Mouse (Mus musculus): ENCODE results near the gene Nr2f2. TPM values are rescaled to one million over a fixed set of nuclear protein-coding genes. Genes with fewer than 3 reads are reported as not detected.

Nr2f2 gene
- total and polyA plus RNA-seq, 2 experiments from 2014 or later: 43.1 to 74.2 TPM

DNA sequence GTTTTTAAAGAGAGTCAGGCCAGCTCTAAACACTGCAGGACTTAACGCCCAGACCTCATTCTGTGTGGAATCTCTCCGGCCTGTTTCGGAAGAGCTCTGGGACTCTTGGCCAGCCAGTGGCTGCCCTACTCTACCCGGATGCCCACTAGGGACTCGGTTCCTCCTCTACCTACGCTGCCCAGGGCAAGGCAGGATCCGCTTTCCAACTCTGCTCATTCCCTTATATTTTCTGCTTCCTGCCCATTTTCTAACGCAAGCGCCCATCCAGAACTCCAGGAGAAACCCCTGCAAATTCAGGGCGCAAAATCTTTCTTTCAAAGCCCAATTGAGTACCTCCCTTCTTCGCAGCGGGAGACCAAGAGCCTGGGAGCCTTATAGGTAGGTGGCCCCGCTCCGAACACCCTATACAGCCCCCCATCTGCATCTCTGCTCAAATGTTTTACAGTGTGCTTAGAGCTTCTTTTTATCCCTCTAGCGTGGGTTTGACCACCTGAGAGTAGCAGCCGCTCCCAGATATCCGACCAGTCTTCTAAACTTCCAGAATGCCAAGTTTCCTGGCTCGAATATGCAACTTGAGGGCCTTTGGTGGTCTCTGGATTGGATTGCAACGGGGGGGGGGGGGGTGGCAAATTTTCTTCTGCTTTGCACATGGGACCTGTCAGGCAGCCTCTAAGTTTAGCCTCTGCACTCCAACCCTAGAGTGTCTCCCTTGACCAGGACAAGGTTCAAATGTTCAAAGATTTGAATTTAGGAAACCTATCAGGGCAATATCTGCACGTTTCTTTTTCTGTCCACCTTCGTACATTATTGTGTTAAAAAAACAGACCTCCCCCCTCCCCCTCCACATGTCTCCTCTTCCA, 40.1 kb downstream of the Nr2f2 start:
- no peak overlapping the region; the same call in 1 of the 2 replicates for H3K4me3 ChIP-seq (ENCODE audit: low read length)
- TF ChIP-seq CTCF (IDR thresholded peaks at IDR 0.05; ENCODE audit: low read depth): no peak
- H3K9ac ChIP-seq (replicated peaks; ENCODE audit: low read length): no peak overlapping the region
- H3K4me2 ChIP-seq (ENCODE audit: low read depth, low read length): peak overlapping the region; percentile 26; the same call in 1 of the 2 replicates
- no peaks in the 10 kb centered on the region for H3K9me3 ChIP-seq (ENCODE audit: low read length)
- no peaks in the 10 kb centered on the region for H3K36me3 ChIP-seq (ENCODE audit: insufficient read depth, low read length)
- 9% methylated on average over 21 of the region's 21 CpGs for WGBS
- H3K4me1 ChIP-seq (ENCODE audit: insufficient read depth, low read length): no peaks in the 10 kb centered on the region
- H3K27ac ChIP-seq: no peak overlapping the region
- no peak for DNase-seq (ENCODE audit: low spot score)
- H3K27me3 ChIP-seq (ENCODE audit: insufficient read depth, low read length): peaks cover 67% of the 10 kb centered on the region
- no peak for ATAC-seq

DNA sequence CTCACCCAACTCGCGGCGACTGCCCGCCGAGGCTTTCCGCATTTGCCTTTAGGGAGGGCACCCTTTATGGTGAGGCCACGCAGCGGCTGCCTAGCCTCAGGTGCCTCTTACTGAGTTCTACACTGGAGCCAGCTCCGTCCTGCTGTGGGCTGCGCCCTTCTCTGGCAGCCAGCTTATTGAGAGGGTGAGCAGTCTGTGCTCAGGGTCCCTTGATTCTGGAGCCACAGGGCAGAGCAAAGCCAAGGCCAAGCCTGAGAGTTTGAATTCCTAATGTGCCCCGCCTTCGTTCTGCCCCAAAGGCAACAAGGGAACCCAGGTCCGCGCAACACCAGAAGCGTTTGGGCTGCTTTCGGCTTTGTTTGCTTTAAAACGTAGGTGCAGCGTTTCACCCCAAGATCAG, 41.2 kb downstream of the Nr2f2 start:
- Histone ChIP-seq H3K4me3 (ENCODE audit: low read length) (peak overlapping the region; percentile 8; the same call in 1 of the 2 replicates), H3K27me3 (ENCODE audit: insufficient read depth, low read length) (peaks cover 62% of the 10 kb centered on the region), H3K4me2 (ENCODE audit: low read depth, low read length) (peak overlapping the region; percentile 26), H3K36me3 (ENCODE audit: insufficient read depth, low read length) (no peaks in the 10 kb centered on the region), H3K9me3 (ENCODE audit: low read length) (no peaks in the 10 kb centered on the region), H3K9ac (replicated peaks; ENCODE audit: low read length) (no peak overlapping the region), H3K4me1 (ENCODE audit: insufficient read depth, low read length) (no peaks in the 10 kb centered on the region), H3K27ac (no peak overlapping the region)
- ATAC-seq (no peak), DNase-seq (ENCODE audit: low spot score) (no peak)
- 6% methylated on average over 18 of the region's 18 CpGs for WGBS
- no peak for TF ChIP-seq CTCF (IDR thresholded peaks at IDR 0.05; ENCODE audit: low read depth)

DNA sequence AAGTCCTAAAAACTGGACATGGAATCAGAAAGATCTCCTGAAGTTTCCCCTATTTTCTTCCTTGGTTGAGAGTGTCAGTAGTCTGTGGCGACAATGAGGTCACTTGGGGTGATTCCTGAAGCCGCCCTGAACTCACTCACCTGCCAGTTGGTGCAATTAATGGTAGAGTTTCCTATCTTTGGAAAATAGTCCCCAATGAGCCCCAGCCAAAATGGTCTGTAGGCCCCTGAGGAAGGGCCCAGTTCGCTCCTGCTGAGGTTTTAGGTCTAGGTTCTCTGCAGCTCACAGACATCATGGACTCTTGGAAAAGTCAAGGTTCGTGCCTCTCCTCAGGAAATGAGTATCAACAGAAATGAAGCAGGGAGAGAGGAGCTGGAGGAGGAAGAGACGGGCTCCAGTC, 42.0 kb downstream of the Nr2f2 start:
- H3K4me2 ChIP-seq (ENCODE audit: low read depth, low read length): no peak overlapping the region
- no peaks in the 10 kb centered on the region for H3K9me3 ChIP-seq (ENCODE audit: low read length)
- no peak overlapping the region for H3K27ac ChIP-seq
- peaks cover 54% of the 10 kb centered on the region for H3K27me3 ChIP-seq (ENCODE audit: insufficient read depth, low read length)
- no peaks in the 10 kb centered on the region for H3K36me3 ChIP-seq (ENCODE audit: insufficient read depth, low read length)
- no peak overlapping the region for H3K4me3 ChIP-seq (ENCODE audit: low read length)
- no peaks in the 10 kb centered on the region for H3K4me1 ChIP-seq (ENCODE audit: insufficient read depth, low read length)
- DNase-seq (ENCODE audit: low spot score) (no peak), ATAC-seq (no peak)
- no peak overlapping the region for H3K9ac ChIP-seq (replicated peaks; ENCODE audit: low read length)
- no peak for TF ChIP-seq CTCF (IDR thresholded peaks at IDR 0.05; ENCODE audit: low read depth)
- 24% methylated on average over 5 of the region's 5 CpGs for WGBS

- H3K36me3 ChIP-seq (ENCODE audit: insufficient read depth, low read length): no peaks in the 10 kb centered on the region
- H3K9me3 ChIP-seq (ENCODE audit: low read length): no peaks in the 10 kb centered on the region
- no peak overlapping the region for H3K4me3 ChIP-seq (ENCODE audit: low read length)
- 23% methylated on average over 9 of the region's 9 CpGs for WGBS
- no peak overlapping the region for H3K9ac ChIP-seq (replicated peaks; ENCODE audit: low read length)
- no peak overlapping the region for H3K4me2 ChIP-seq (ENCODE audit: low read depth, low read length)
- TF ChIP-seq CTCF (IDR thresholded peaks at IDR 0.05; ENCODE audit: low read depth): no peak
- H3K4me1 ChIP-seq (ENCODE audit: insufficient read depth, low read length): no peaks in the 10 kb centered on the region
- no peak for ATAC-seq
- no peak for DNase-seq (ENCODE audit: low spot score)
- peaks cover 49% of the 10 kb centered on the region for H3K27me3 ChIP-seq (ENCODE audit: insufficient read depth, low read length)
- H3K27ac ChIP-seq: no peak overlapping the region
Measured at GRCm38 (mm10) chr7:70324041-70324440, 42.5 kb downstream of the Nr2f2 start.

GRCm38 (mm10) chr7:70305716-70306115, 60.8 kb downstream of the Nr2f2 start:
- no peaks in the 10 kb centered on the region for H3K4me1 ChIP-seq (ENCODE audit: insufficient read depth, low read length)
- ATAC-seq: no peak
- no peak for TF ChIP-seq CTCF (IDR thresholded peaks at IDR 0.05; ENCODE audit: low read depth)
- H3K9ac ChIP-seq (replicated peaks; ENCODE audit: low read length): no peak overlapping the region
- H3K36me3 ChIP-seq (ENCODE audit: insufficient read depth, low read length): no peaks in the 10 kb centered on the region
- no peaks in the 10 kb centered on the region for H3K27me3 ChIP-seq (ENCODE audit: insufficient read depth, low read length)
- H3K27ac ChIP-seq: no peak overlapping the region
- WGBS: 61% methylated on average over 7 of the region's 7 CpGs
- DNase-seq (ENCODE audit: low spot score): no peak
- no peaks in the 10 kb centered on the region for H3K9me3 ChIP-seq (ENCODE audit: low read length)
- H3K4me3 ChIP-seq (ENCODE audit: low read length): no peak overlapping the region
- no peak overlapping the region for H3K4me2 ChIP-seq (ENCODE audit: low read depth, low read length)

GRCm38 (mm10) chr7:70304426-70304825, 62.1 kb downstream of the Nr2f2 start:
- Histone ChIP-seq H3K9me3 (ENCODE audit: low read length) (no peaks in the 10 kb centered on the region), H3K9ac (replicated peaks; ENCODE audit: low read length) (no peak overlapping the region), H3K4me1 (ENCODE audit: insufficient read depth, low read length) (no peaks in the 10 kb centered on the region), H3K4me2 (ENCODE audit: low read depth, low read length) (no peak overlapping the region), H3K27ac (no peak overlapping the region), H3K27me3 (ENCODE audit: insufficient read depth, low read length) (no peaks in the 10 kb centered on the region), H3K4me3 (ENCODE audit: low read length) (no peak overlapping the region), H3K36me3 (ENCODE audit: insufficient read depth, low read length) (no peaks in the 10 kb centered on the region)
- no peak for TF ChIP-seq CTCF (IDR thresholded peaks at IDR 0.05; ENCODE audit: low read depth)
- ATAC-seq (no peak), DNase-seq (ENCODE audit: low spot score) (no peak)

All from hindbrain, postnatal 0 days (tissue).